Mouse (Mus musculus): ENCODE results near the gene Cox6a1.
"Not testable (repeated sequence)": the region's sequence is repeated elsewhere in the genome, so short reads cannot be mapped to it uniquely, and the experiment has no call there.

Cox6a1 gene

GRCm38 (mm10) chr5:115348546-115349224 is at the start of gene Cox6a1:
TSS of gene Cox6a1 (minus strand) at chr5:115348981.
- DNase-seq: peak; percentile 99

GRCm38 (mm10) chr5:115397839-115398780 is 49.3 kb upstream of the Cox6a1 start:
- DNase-seq: peak; percentile 12

GRCm38 (mm10) chr5:115396654-115397053 is 47.9 kb upstream of the Cox6a1 start:
- no peak for DNase-seq

- DNase-seq: no peak
Observed at GRCm38 (mm10) chr5:115394836-115395235, 46.1 kb upstream of the Cox6a1 start.

- no peak for DNase-seq
Observed at GRCm38 (mm10) chr5:115394223-115394622, 45.4 kb upstream of the Cox6a1 start.

- no peak for DNase-seq
Observed at GRCm38 (mm10) chr5:115392969-115393368, 44.2 kb upstream of the Cox6a1 start.

GRCm38 (mm10) chr5:115391935-115392334 is 43.2 kb upstream of the Cox6a1 start:
- DNase-seq: no peak

- DNase-seq: not testable (repeated sequence)
Observed at GRCm38 (mm10) chr5:115378882-115379281, 30.1 kb upstream of the Cox6a1 start.

GRCm38 (mm10) chr5:115375436-115375835 is 26.7 kb upstream of the Cox6a1 start:
- no peak for DNase-seq

- no peak for DNase-seq
Observed at GRCm38 (mm10) chr5:115374204-115374820, 25.5 kb upstream of the Cox6a1 start.

GRCm38 (mm10) chr5:115373441-115374203 is 24.8 kb upstream of the Cox6a1 start:
- no peak for DNase-seq

- no peak for DNase-seq
Observed at GRCm38 (mm10) chr5:115371736-115372135, 23.0 kb upstream of the Cox6a1 start.

GRCm38 (mm10) chr5:115364782-115365181 is 16.0 kb upstream of the Cox6a1 start:
- no peak for DNase-seq

GRCm38 (mm10) chr5:115362819-115363714 is 14.3 kb upstream of the Cox6a1 start:
- DNase-seq: no peak

- no peak for DNase-seq
Observed at GRCm38 (mm10) chr5:115362216-115362615, 13.4 kb upstream of the Cox6a1 start.

GRCm38 (mm10) chr5:115359851-115360372 is 11.1 kb upstream of the Cox6a1 start:
- DNase-seq: no peak

GRCm38 (mm10) chr5:115359438-115359837 is 10.7 kb upstream of the Cox6a1 start:
- DNase-seq: no peak

GRCm38 (mm10) chr5:115358872-115359271 is 10.1 kb upstream of the Cox6a1 start:
- peak; percentile 66 for DNase-seq

GRCm38 (mm10) chr5:115355070-115355469 is 6.3 kb upstream of the Cox6a1 start:
- no peak for DNase-seq

- no peak for DNase-seq
Observed at GRCm38 (mm10) chr5:115351348-115351747, 2.6 kb upstream of the Cox6a1 start.

- no peak for DNase-seq
Observed at GRCm38 (mm10) chr5:115349225-115349555, 409 bp upstream of the Cox6a1 start.

Measured in cerebellum, adult 11-12 months (tissue).